Mouse (Mus musculus) ovary, adult 2 months (tissue): ENCODE measurements around the gene Khdrbs2. TPM values are rescaled to one million over a fixed set of nuclear protein-coding genes. Genes with fewer than 3 reads are reported as not detected.

Source experiments
- polyA plus RNA-seq: library from polyadenylated mRNA; depleted of rRNA; stranded (reverse); fragments of >200 nt; gene quantifications from 2 replicates; pipeline ENCODE4 v1.2.3, GENCODE M21; 2012; rRNA removed

Khdrbs2 gene
- polyA plus RNA-seq, result 0.09 and 0.32 TPM in 2 replicates

DNA sequence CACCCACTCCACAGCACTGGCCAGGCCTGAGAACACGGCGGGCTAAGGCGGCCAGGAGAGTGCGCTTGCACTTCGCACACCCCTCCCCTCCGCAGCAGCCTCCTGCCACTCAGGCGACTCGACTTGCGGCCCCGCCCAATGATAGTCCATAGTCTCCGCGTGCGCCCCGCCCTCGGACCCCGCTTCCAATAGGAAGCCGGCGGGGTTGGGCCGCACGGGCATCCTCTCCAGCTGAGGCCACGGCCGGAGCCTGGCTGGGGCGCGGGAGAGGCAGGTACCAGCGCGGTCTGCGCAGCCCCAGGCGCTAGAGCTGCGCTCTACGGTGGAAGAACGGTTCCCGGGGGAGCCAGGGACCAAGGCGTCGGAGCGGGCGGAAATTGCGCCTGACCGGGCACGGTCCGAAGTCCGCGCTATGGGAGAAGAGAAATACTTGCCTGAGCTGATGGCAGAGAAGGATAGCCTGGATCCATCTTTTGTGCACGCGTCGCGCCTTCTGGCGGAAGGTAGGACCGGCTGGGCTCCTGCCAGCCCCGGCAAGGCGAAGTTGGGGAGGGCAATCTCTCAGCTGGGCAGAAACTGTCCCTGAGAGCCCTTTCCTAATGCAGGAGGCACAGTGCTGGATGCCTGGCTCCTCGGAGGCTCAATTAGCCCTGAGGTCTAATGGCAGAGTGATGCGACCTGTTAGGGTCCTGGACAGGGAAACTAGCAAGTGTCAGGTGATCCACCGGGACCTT, at the start of gene Khdrbs2:
Gene Khdrbs2 (plus strand): TSS at position 209 of the 734 bp plus-strand sequence.

DNA sequence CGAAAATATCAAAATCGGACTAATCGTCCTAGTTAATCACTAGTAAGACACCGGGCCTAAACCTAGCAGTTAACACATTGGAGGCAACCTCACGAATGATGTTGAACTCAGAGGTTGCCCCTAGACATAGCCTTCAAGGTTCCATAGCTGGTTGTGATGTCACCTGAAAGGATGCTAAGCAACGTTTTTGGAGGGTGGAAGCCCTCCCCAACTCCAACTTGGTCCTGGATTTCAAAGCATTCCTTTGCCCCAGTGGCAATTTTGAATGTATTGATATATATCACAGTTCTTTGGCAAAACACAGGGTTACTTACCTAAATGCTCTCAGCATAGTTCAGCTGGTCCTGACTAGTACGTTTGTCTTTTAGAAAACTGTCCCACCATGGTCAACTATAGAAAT, 374.7 kb downstream of the Khdrbs2 start, which contains the start of gene Gm5415:
Gene Gm5415 (minus strand): TSS at position 101 of the 400 bp plus-strand sequence.

